Mouse (Mus musculus) frontal cortex, postnatal 14 days (tissue): ENCODE measurements around the gene Gm8439.
"Not testable (repeated sequence)": the region's sequence is repeated elsewhere in the genome, so short reads cannot be mapped to it uniquely, and the experiment has no call there.

Experiments used
- DNase-seq, 2 experiments: peaks; one replicate each; pipeline ENCODE4 v3.0.0; 2022; ENCODE audit warnings: low spot score in 2 of 2

Gm8439 gene

DNA sequence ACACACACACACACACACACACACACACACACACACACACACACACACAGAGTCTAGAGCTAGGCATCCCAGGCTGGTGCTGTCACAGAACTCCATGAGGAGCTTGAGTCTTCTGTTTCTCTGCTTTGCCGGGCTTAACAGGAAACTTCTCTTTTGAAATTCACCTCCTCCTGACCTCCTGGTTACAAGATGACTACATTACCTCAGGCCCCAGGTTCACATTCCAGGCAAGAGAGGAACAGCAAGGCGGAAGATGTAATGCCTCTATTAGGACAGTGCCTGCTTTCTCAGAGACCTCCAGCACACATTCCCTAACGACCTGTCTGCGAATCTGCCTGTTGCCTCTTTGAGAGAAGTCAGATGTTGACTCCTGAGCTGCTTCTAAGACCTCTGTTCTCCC, at the start of gene Gm8439:
Gene Gm8439, plus strand, starts transcription at position 301 of the 400 bp plus-strand sequence.
- DNase-seq: no peak

DNA sequence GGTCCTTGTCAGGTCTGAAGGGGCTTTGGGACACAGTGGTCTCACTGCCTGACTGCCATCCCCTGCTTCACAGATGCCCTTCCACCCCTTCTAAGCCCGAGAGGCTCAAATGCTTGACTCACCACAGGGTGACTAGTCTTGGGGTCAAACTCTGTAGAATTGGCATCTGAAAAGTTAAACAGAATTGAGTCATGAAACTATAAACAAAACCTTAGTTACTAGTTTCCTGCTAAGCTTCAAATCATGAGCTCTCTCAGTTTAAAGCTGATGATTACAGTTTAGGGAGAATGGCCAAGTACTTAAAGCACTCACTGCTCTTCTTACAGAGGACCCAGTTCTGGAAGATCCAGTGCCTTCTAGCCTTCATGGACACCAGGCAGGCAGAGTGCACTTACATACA, 43.6 kb upstream of the Gm8439 start:
- DNase-seq: no peak

- no peak for DNase-seq
Measured at GRCm38 (mm10) chr4:120556592-120556991, 32.0 kb upstream of the Gm8439 start.

GRCm38 (mm10) chr4:120565726-120566125, 22.8 kb upstream of the Gm8439 start:
- no peak for DNase-seq

DNA sequence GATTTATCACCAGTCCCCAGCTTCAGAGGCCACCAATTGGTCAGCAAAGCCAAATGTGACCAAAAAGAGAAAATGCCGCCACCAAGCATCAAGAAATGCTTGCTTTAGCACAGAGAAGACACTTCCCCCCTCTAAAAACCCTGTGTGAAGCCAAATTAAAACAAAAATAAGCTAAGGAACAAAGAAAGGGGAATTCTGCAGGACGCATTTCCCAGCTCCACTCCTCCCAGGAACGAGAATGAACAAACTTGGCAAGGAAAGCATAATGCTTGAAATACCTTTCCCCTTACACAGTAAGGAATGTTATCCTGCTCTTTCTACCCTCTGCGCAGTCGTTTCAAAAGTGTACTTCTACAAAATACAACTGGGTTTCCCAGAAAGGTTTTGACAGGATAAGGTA, 20.5 kb upstream of the Gm8439 start:
- DNase-seq: no peak

DNA sequence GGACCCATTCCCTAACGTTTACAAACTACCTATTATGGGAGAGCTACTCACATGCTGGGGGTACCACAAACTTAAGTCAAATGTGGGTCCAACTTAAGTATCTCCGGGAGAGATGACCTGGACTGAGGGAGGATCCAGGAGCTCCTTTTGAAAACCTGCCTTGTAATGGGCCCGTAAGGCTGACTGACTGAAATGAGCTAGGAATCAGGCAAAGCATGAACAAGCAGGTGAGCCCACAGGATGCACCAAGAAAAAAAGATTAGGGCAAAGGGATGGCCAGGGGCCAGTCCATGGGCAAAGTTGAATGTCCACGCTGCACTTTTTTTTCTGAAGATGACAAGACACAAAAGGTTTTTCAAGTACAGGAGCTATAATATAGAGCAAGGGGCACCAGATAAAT, 19.5 kb upstream of the Gm8439 start:
- no peak for DNase-seq

- peak; percentile 87 to 89 for DNase-seq
Measured at GRCm38 (mm10) chr4:120569486-120570437, 18.8 kb upstream of the Gm8439 start, which contains the start of gene Ctps. Ctps (minus strand) TSS chr4:120570276.

- DNase-seq: no peak
Measured at GRCm38 (mm10) chr4:120570438-120571069, 18.0 kb upstream of the Gm8439 start.

- no peak for DNase-seq
Measured at GRCm38 (mm10) chr4:120571070-120571464, 17.5 kb upstream of the Gm8439 start.

GRCm38 (mm10) chr4:120571691-120572090, 16.9 kb upstream of the Gm8439 start:
- no peak for DNase-seq

- no peak for DNase-seq
Measured at GRCm38 (mm10) chr4:120580894-120581293, 7.7 kb upstream of the Gm8439 start.

DNA sequence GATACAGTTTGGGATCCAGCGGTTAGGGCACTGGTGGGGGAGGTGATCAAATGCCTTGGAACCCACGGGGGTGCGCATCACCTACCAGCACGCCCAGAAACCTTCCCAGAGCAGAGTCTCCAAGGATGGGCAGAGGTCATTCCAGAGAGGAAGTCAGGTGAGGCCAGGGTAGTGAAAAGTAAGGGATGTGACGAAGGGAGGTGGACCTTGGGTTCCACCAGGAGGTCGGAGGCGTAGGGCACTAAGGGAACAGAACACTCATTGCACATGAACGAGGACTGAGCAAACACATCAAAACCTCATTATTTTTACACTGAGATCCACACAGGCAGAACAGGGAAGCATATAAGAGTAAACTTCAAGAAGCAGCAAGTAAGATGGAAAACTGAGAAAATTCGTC, 6.8 kb upstream of the Gm8439 start:
- DNase-seq: no peak

DNA sequence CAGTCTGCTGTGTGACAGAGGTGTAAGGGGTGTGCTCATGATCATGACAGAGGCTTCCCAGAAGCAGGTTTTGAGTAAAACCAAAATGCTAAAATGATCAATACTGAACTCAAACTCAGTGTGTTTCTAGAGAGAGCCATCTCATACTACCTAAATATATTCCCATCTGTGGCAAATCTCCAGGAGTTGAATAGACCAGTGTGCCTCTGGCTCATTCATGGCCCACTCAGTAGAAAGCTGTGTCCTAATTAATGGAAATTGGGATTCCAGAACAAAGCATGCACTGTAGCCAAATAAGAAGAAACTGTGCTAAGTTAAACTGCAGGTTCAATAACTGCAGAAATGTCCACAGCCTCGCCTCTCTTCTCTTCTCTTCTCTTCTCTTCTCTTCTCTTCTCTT, 1.6 kb upstream of the Gm8439 start:
- DNase-seq: no peak

- no peak for DNase-seq
Measured at GRCm38 (mm10) chr4:120589070-120589469, 525 bp downstream of the Gm8439 start.

- peak; percentile 47 to 51 for DNase-seq
Measured at GRCm38 (mm10) chr4:120589815-120590422, 1.4 kb downstream of the Gm8439 start.

DNA sequence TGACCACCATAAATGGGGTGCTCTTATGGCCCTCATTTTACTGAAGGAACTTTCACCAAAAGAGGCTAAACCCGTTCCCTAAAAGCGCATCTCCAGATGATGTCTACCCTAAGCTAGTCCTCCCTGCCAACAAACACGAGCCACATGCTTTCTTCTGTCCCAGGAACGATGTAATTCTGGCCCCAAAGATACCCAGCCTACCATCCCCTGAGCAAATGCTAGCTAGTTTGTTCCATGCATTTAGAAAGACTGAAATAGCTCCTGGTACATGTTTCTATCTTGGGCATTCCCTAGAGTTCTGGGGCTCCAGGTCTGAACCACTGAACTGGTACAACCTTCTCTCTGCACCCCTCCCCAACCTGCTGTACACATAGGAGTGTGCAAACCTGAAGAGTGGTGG, 2.4 kb downstream of the Gm8439 start:
- DNase-seq: no peak

GRCm38 (mm10) chr4:120596210-120596609, 7.7 kb downstream of the Gm8439 start:
- DNase-seq: not testable (repeated sequence)

- DNase-seq: no peak
Measured at GRCm38 (mm10) chr4:120598922-120599321, 10.4 kb downstream of the Gm8439 start.

GRCm38 (mm10) chr4:120601774-120602173, 13.2 kb downstream of the Gm8439 start:
- no peak for DNase-seq

- DNase-seq: no peak
Measured at GRCm38 (mm10) chr4:120602669-120603068, 14.1 kb downstream of the Gm8439 start.

DNA sequence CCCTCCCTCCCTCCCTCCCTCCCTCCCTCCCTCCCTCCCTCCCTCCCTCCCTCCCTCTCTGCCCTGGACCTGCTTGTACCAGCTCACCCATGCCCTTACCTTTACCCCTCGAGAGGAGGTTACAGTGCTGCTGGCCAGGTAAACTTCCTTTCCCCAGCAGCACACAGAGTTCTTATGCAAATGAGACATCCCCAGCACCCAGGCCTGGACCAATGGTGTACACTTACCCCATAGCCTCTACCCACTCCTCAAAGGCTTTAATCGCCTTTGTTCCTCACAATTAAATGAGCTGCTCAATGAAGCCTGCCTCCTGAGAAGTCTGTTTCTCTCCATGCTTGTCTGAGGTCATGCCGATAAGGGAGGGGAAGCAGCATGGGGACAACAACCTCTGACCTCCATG, 18.4 kb downstream of the Gm8439 start:
- no peak for DNase-seq

- DNase-seq: no peak
Measured at GRCm38 (mm10) chr4:120611005-120611404, 22.5 kb downstream of the Gm8439 start.
